Mouse (Mus musculus) cerebellum, adult 2 months (tissue): ENCODE results near the gene Gga1. TPM values are rescaled to one million over a fixed set of nuclear protein-coding genes. Genes with fewer than 3 reads are reported as not detected.

Source experiments
- DNase-seq, 2 experiments: peaks; one replicate each; pipeline ENCODE4 v3.0.0; 2021
- H3K27ac ChIP-seq: fragments of 200-500 bp; 2 replicates; pipeline ENCODE4 v1.5.1; 2012; ENCODE audit warnings: low read length, control low read depth, inconsistent platforms; ENCODE audit not compliant: insufficient read depth
- H3K27me3 ChIP-seq: fragments of 200-500 bp; 2 replicates; pipeline ENCODE4 v1.6.1; 2012; ENCODE audit warnings: inconsistent platforms, mild to moderate bottlenecking, low read length, moderate library complexity; ENCODE audit not compliant: control insufficient read depth, insufficient read depth
- H3K4me1 ChIP-seq: fragments of 200-500 bp; 2 replicates; pipeline ENCODE4 v1.6.1; 2011; ENCODE audit warnings: low read length; ENCODE audit not compliant: control insufficient read depth, insufficient read depth
- H3K4me3 ChIP-seq: fragments of 200-500 bp; replicated peaks from 2 replicates; pipeline ENCODE3; 2011; ENCODE audit warnings: mild to moderate bottlenecking, low read depth, low read length, control low read depth; ENCODE audit not compliant: insufficient read depth
- CTCF ChIP-seq: fragments of 200-500 bp; IDR thresholded peaks from 2 replicates; pipeline ENCODE4 v1.5.1; 2011; ENCODE audit warnings: low read depth, mild to moderate bottlenecking, control low read depth, low read length, moderate library complexity, borderline replicate concordance; ENCODE audit not compliant: insufficient read depth
- POLR2A ChIP-seq: fragments of 200-500 bp; IDR thresholded peaks from 2 replicates; pipeline ENCODE4 v1.6.1; 2011; ENCODE audit warnings: low read length, control low read depth, borderline replicate concordance; ENCODE audit not compliant: insufficient read depth
- WGBS: fragments of 180-500 bp; shearing (Covaris S2); methylation state at CpG from one replicate; pipeline ENCODE4 v1.1.7; 2018; 5-methylcytosine and 5-hydroxymethylcytosine counted together
- polyA plus RNA-seq: library from polyadenylated mRNA; depleted of rRNA; stranded (reverse); fragments of >200 nt; gene quantifications from 2 replicates; pipeline ENCODE4 v1.2.3, GENCODE M21; 2012

The Gga1 gene
- polyA plus RNA-seq, 1 experiment, result 80.8 TPM

GRCm38 (mm10) chr15:78849485-78849884 lies 27.5 kb upstream of the Gga1 start:
- H3K4me3 ChIP-seq, result no peak overlapping the region
- DNase-seq, result no peak
- no peaks in the 10 kb centered on the region for H3K4me1 ChIP-seq
- no peak for TF ChIP-seq POLR2A
- no peak for TF ChIP-seq CTCF
- H3K27ac ChIP-seq, result no peak overlapping the region
- H3K27me3 ChIP-seq, result no peaks in the 10 kb centered on the region
- WGBS, result 63% methylated on average over 12 of the region's 12 CpGs

- H3K27ac ChIP-seq, result no peak overlapping the region; the same call in 1 of the 2 replicates
- DNase-seq, result peak in 1 of 2 experiments; percentile 37
- no peak overlapping the region for H3K4me3 ChIP-seq
- 78% methylated on average over 15 of the region's 15 CpGs for WGBS
- H3K4me1 ChIP-seq, result no peaks in the 10 kb centered on the region
- H3K27me3 ChIP-seq, result no peaks in the 10 kb centered on the region
- TF ChIP-seq POLR2A, result no peak
- no peak for TF ChIP-seq CTCF
These were observed 26.7 kb upstream of the Gga1 start for GRCm38 (mm10) chr15:78850059-78850824.

- TF ChIP-seq POLR2A, result no peak
These were observed 26.0 kb upstream of the Gga1 start for GRCm38 (mm10) chr15:78850944-78851343.

GRCm38 (mm10) chr15:78851505-78852153 lies 25.4 kb upstream of the Gga1 start:
- TF ChIP-seq CTCF (peak; percentile 91), POLR2A (no peak)
- 18% methylated on average over 13 of the region's 13 CpGs for WGBS
- no peak overlapping the region for H3K27ac ChIP-seq

More at GRCm38 (mm10) chr15:78850944-78851343, 26.0 kb upstream of the Gga1 start:
- H3K4me3 ChIP-seq, result no peak overlapping the region
- WGBS, result 86% methylated on average over 6 of the region's 6 CpGs
- H3K27ac ChIP-seq, result no peak overlapping the region
- H3K27me3 ChIP-seq, result no peaks in the 10 kb centered on the region
- H3K4me1 ChIP-seq, result no peaks in the 10 kb centered on the region
- no peak for DNase-seq

GRCm38 (mm10) chr15:78855303-78855965 lies 21.6 kb upstream of the Gga1 start, which contains the start of gene Lgals2:
TSS of gene Lgals2 (minus strand) at chr15:78855529.
- Histone ChIP-seq H3K27ac (no peak within 1 kb of the TSS), H3K4me3 (no peak within 1 kb of the TSS), H3K27me3 (no peaks in the 10 kb centered on the region), H3K4me1 (peaks cover 19% of the 10 kb centered on the region)
- no peak for DNase-seq
- no peak for TF ChIP-seq POLR2A
- TF ChIP-seq CTCF, result no peak
- 68% methylated on average over 8 of the region's 8 CpGs for WGBS

More at GRCm38 (mm10) chr15:78851505-78852153, 25.4 kb upstream of the Gga1 start:
- Histone ChIP-seq H3K27me3 (no peaks in the 10 kb centered on the region), H3K4me1 (no peaks in the 10 kb centered on the region), H3K4me3 (no peak overlapping the region)
- DNase-seq, result peak; percentile 87 to 92

- 10% methylated on average over 7 of the region's 7 CpGs for WGBS
- peaks cover 19% of the 10 kb centered on the region for H3K4me1 ChIP-seq
- DNase-seq, result peak; percentile 60 to 73
- H3K27ac ChIP-seq, result no peak overlapping the region
- no peaks in the 10 kb centered on the region for H3K27me3 ChIP-seq
- no peak overlapping the region for H3K4me3 ChIP-seq
- no peak for TF ChIP-seq POLR2A
- TF ChIP-seq CTCF, result no peak
These were observed 20.0 kb upstream of the Gga1 start for GRCm38 (mm10) chr15:78857009-78857408.

GRCm38 (mm10) chr15:78859311-78859710 lies 17.7 kb upstream of the Gga1 start:
- peak overlapping the region; percentile 58; the same call in 1 of the 2 replicates for H3K27ac ChIP-seq
- H3K4me3 ChIP-seq, result no peak overlapping the region
- no peaks in the 10 kb centered on the region for H3K27me3 ChIP-seq
- WGBS, result 25% methylated on average over 4 of the region's 4 CpGs
- peaks cover 19% of the 10 kb centered on the region for H3K4me1 ChIP-seq
- TF ChIP-seq CTCF (peak; percentile 26; the same call in 1 of the 2 replicates), POLR2A (no peak)
- peak; percentile 70 to 86 for DNase-seq

- no peak for DNase-seq
- Histone ChIP-seq H3K27ac (peak overlapping the region; percentile 58; the same call in 1 of the 2 replicates), H3K4me1 (peaks cover 19% of the 10 kb centered on the region), H3K27me3 (no peaks in the 10 kb centered on the region), H3K4me3 (no peak overlapping the region)
- TF ChIP-seq POLR2A, result no peak
- TF ChIP-seq CTCF, result no peak
- 84% methylated on average over 6 of the region's 6 CpGs for WGBS
These were observed 17.3 kb upstream of the Gga1 start for GRCm38 (mm10) chr15:78859714-78860113.
